Mouse (Mus musculus) limb, embryonic 11.5 days (tissue): ENCODE results near the gene Ctsw. TPM values are rescaled to one million over a fixed set of nuclear protein-coding genes. Genes with fewer than 3 reads are reported as not detected.
"Not testable (repeated sequence)": the region's sequence is repeated elsewhere in the genome, so short reads cannot be mapped to it uniquely, and the experiment has no call there.

Experiments used
- ATAC-seq: fragments of 200-750 bp; cut with Nextera tagmentation; 2 replicates; pipeline ENCODE4 v1.8.0; 2017; ENCODE audit warnings: low read depth; ENCODE audit not compliant: insufficient number of reproducible peaks, low FRiP score, low TSS enrichment
- DNase-seq: peaks from one replicate; pipeline ENCODE4 v3.0.0-alpha.2; 2015; ENCODE audit warnings: low spot score
- H3K27ac ChIP-seq: fragments of 300-500 bp; sonication (generic); replicated peaks from 2 replicates; pipeline ENCODE4 v1.5.1; 2014; ENCODE audit warnings: low read depth, mild to moderate bottlenecking, low read length
- H3K27me3 ChIP-seq: fragments of 300-500 bp; sonication (generic); 2 replicates; pipeline ENCODE4 v1.6.1; 2014; ENCODE audit warnings: mild to moderate bottlenecking, low read length, mixed read lengths; ENCODE audit not compliant: control insufficient read depth, insufficient read depth
- H3K36me3 ChIP-seq: fragments of 300-500 bp; sonication (generic); 2 replicates; pipeline ENCODE4 v1.6.1; 2014; ENCODE audit warnings: mild to moderate bottlenecking, low read length, moderate library complexity, mixed read lengths; ENCODE audit not compliant: control insufficient read depth, insufficient read depth
- H3K4me1 ChIP-seq: fragments of 300-500 bp; sonication (generic); 2 replicates; pipeline ENCODE4 v1.6.1; 2014; ENCODE audit warnings: low read length, mixed read lengths; ENCODE audit not compliant: control insufficient read depth, insufficient read depth
- H3K4me2 ChIP-seq: fragments of 300-500 bp; sonication (generic); 2 replicates; pipeline ENCODE4 v1.6.1; 2014; ENCODE audit warnings: low read depth, mild to moderate bottlenecking, moderate library complexity; ENCODE audit not compliant: severe bottlenecking
- H3K4me3 ChIP-seq: fragments of 300-500 bp; sonication (generic); 2 replicates; pipeline ENCODE4 v1.5.1; 2014; ENCODE audit warnings: low read depth, low read length
- H3K9ac ChIP-seq: fragments of 300-500 bp; sonication (generic); 2 replicates; pipeline ENCODE4 v1.6.1; 2014; ENCODE audit warnings: mild to moderate bottlenecking, low read length
- H3K9me3 ChIP-seq: fragments of 300-500 bp; sonication (generic); 2 replicates; pipeline ENCODE4 v1.6.1; 2016; ENCODE audit warnings: low read length; ENCODE audit not compliant: control insufficient read depth
- WGBS: fragments of 180-500 bp; shearing (Covaris S2); extraction: QIAGEN DNeasy Blood & Tissue Kit; methylation state at CpG from one replicate; pipeline ENCODE4 v1.1.7; 2014; 5-methylcytosine and 5-hydroxymethylcytosine counted together
- polyA plus RNA-seq: library from polyadenylated mRNA; unstranded; fragments of >200 nt; fragmentation: Nextera tagmentation; extraction: Ambion mirVana; gene quantifications from 2 replicates; pipeline ENCODE4 v1.2.1, GENCODE M21; 2014

Gene Ctsw
- polyA plus RNA-seq, 1 experiment from 2014 or later: 1.0 TPM

- no peaks in the 10 kb centered on the region for H3K4me1 ChIP-seq
- no peaks in the 10 kb centered on the region for H3K9me3 ChIP-seq
- no peak within 1 kb of the TSS for H3K9ac ChIP-seq
- 39% methylated on average over 17 of the region's 17 CpGs for WGBS
- DNase-seq (no peak), ATAC-seq (no peak)
- H3K4me3 ChIP-seq: no peak within 1 kb of the TSS
- H3K27ac ChIP-seq: no peak within 1 kb of the TSS
- H3K36me3 ChIP-seq: no peaks in the 10 kb centered on the region
- no peak within 1 kb of the TSS for H3K4me2 ChIP-seq
- no peaks in the 10 kb centered on the region for H3K27me3 ChIP-seq
Observed at GRCm38 (mm10) chr19:5503687-5504086, 35.4 kb upstream of the Ctsw start, which contains the start of gene 1700020D05Rik. 1700020D05Rik (minus strand) TSS chr19:5503787.

- H3K9ac ChIP-seq: no peak overlapping the region
- no peaks in the 10 kb centered on the region for H3K27me3 ChIP-seq
- H3K4me2 ChIP-seq: no peak overlapping the region
- no peaks in the 10 kb centered on the region for H3K9me3 ChIP-seq
- WGBS: 92% methylated on average over 2 of the region's 2 CpGs
- no peak for ATAC-seq
- peaks cover 9% of the 10 kb centered on the region for H3K36me3 ChIP-seq
- no peak overlapping the region for H3K4me3 ChIP-seq
- no peak for DNase-seq
- no peaks in the 10 kb centered on the region for H3K4me1 ChIP-seq
- no peak overlapping the region for H3K27ac ChIP-seq
Observed at GRCm38 (mm10) chr19:5500330-5500875, 32.1 kb upstream of the Ctsw start.

GRCm38 (mm10) chr19:5496052-5496370 is 27.7 kb upstream of the Ctsw start:
- no peak for ATAC-seq
- no peak overlapping the region for H3K27ac ChIP-seq
- no peak overlapping the region for H3K4me2 ChIP-seq
- DNase-seq: no peak
- H3K4me1 ChIP-seq: 0 out of 2 replicates have a peak, but pooled peaks cover 5% of the 10 kb centered on the region
- 86% methylated on average over 16 of the region's 16 CpGs for WGBS
- no peak overlapping the region for H3K9ac ChIP-seq
- H3K4me3 ChIP-seq: no peak overlapping the region
- no peaks in the 10 kb centered on the region for H3K27me3 ChIP-seq
- peaks cover 27% of the 10 kb centered on the region for H3K36me3 ChIP-seq
- no peaks in the 10 kb centered on the region for H3K9me3 ChIP-seq

GRCm38 (mm10) chr19:5495353-5496051 is 27.2 kb upstream of the Ctsw start:
- 81% methylated on average over 12 of the region's 12 CpGs for WGBS
- Histone ChIP-seq H3K27me3 (no peaks in the 10 kb centered on the region), H3K4me3 (no peak overlapping the region), H3K4me2 (no peak overlapping the region), H3K9me3 (no peaks in the 10 kb centered on the region), H3K9ac (no peak overlapping the region), H3K27ac (no peak overlapping the region), H3K36me3 (peaks cover 27% of the 10 kb centered on the region), H3K4me1 (0 out of 2 replicates have a peak, but pooled peaks cover 5% of the 10 kb centered on the region)
- DNase-seq (no peak), ATAC-seq (no peak)

- Histone ChIP-seq H3K4me2 (no peak overlapping the region), H3K4me3 (no peak overlapping the region), H3K27ac (no peak overlapping the region), H3K9me3 (no peaks in the 10 kb centered on the region), H3K4me1 (0 out of 2 replicates have a peak, but pooled peaks cover 5% of the 10 kb centered on the region), H3K27me3 (no peaks in the 10 kb centered on the region), H3K9ac (no peak overlapping the region), H3K36me3 (peaks cover 27% of the 10 kb centered on the region)
- DNase-seq (no peak), ATAC-seq (no peak)
- WGBS: 92% methylated on average over 3 of the region's 3 CpGs
Observed at GRCm38 (mm10) chr19:5494314-5494713, 26.0 kb upstream of the Ctsw start.

GRCm38 (mm10) chr19:5493301-5493721 is 25.0 kb upstream of the Ctsw start:
- H3K27ac ChIP-seq, ATAC-seq, H3K9ac ChIP-seq, H3K9me3 ChIP-seq, H3K4me1 ChIP-seq, H3K4me3 ChIP-seq, H3K4me2 ChIP-seq, DNase-seq, H3K27me3 ChIP-seq: not testable (repeated sequence)
- H3K36me3 ChIP-seq: peaks cover 27% of the 10 kb centered on the region
- WGBS: 72% methylated on average over 9 of the region's 9 CpGs

- no peak overlapping the region for H3K9ac ChIP-seq
- WGBS: 88% methylated on average over 4 of the region's 4 CpGs
- no peak for ATAC-seq
- no peak overlapping the region for H3K4me3 ChIP-seq
- no peaks in the 10 kb centered on the region for H3K27me3 ChIP-seq
- peaks cover 27% of the 10 kb centered on the region for H3K36me3 ChIP-seq
- DNase-seq: no peak
- H3K27ac ChIP-seq: no peak overlapping the region
- 0 out of 2 replicates have a peak, but pooled peaks cover 5% of the 10 kb centered on the region for H3K4me1 ChIP-seq
- H3K4me2 ChIP-seq: no peak overlapping the region
- no peaks in the 10 kb centered on the region for H3K9me3 ChIP-seq
Observed at GRCm38 (mm10) chr19:5492641-5493040, 24.3 kb upstream of the Ctsw start.

GRCm38 (mm10) chr19:5490898-5491708 is 22.8 kb upstream of the Ctsw start:
- DNase-seq (peak; percentile 80), ATAC-seq (peak; percentile 15; the same call in 1 of the 2 replicates)
- peak overlapping the region; percentile 100 for H3K4me3 ChIP-seq
- peak overlapping the region; percentile 94 for H3K9ac ChIP-seq
- H3K9me3 ChIP-seq: no peaks in the 10 kb centered on the region
- peak overlapping the region; percentile 59 for H3K4me2 ChIP-seq
- peak overlapping the region; percentile 97 for H3K27ac ChIP-seq
- peaks cover 23% of the 10 kb centered on the region for H3K36me3 ChIP-seq
- 0% methylated on average over 59 of the region's 59 CpGs for WGBS
- H3K4me1 ChIP-seq: peaks cover 9% of the 10 kb centered on the region; the same call in 1 of the 2 replicates
- no peaks in the 10 kb centered on the region for H3K27me3 ChIP-seq
